Mouse (Mus musculus) midbrain, embryonic 11.5 days (tissue): ENCODE measurements around the gene Ccl3. TPM values are rescaled to one million over a fixed set of nuclear protein-coding genes. Genes with fewer than 3 reads are reported as not detected.

Experiments
- ATAC-seq: fragments of 200-750 bp; cut with Nextera tagmentation; 2 replicates; pipeline ENCODE4 v1.8.0; 2017; ENCODE audit warnings: moderate TSS enrichment, moderate library complexity; ENCODE audit not compliant: low FRiP score
- DNase-seq: peaks from one replicate; pipeline ENCODE4 v3.0.0; 2015; ENCODE audit warnings: low spot score; ENCODE audit errors: missing footprints
- H3K27ac ChIP-seq: fragments of 300-500 bp; sonication (generic); 2 replicates; pipeline ENCODE4 v1.5.1; 2014; ENCODE audit warnings: low read depth, low read length
- H3K27me3 ChIP-seq: fragments of 300-500 bp; sonication (generic); 2 replicates; pipeline ENCODE4 v1.6.1; 2014; ENCODE audit warnings: mild to moderate bottlenecking, low read length, moderate library complexity, mixed read lengths; ENCODE audit not compliant: control insufficient read depth, insufficient read depth
- H3K36me3 ChIP-seq: fragments of 300-500 bp; sonication (generic); 2 replicates; pipeline ENCODE4 v1.6.1; 2014; ENCODE audit warnings: mild to moderate bottlenecking, low read length, moderate library complexity, mixed read lengths; ENCODE audit not compliant: control insufficient read depth, insufficient read depth
- H3K4me1 ChIP-seq: fragments of 300-500 bp; sonication (generic); 2 replicates; pipeline ENCODE4 v1.6.1; 2014; ENCODE audit warnings: low read length; ENCODE audit not compliant: control insufficient read depth, insufficient read depth
- H3K4me2 ChIP-seq: fragments of 300-500 bp; sonication (generic); 2 replicates; pipeline ENCODE4 v1.6.1; 2014; ENCODE audit warnings: mild to moderate bottlenecking, moderate library complexity
- H3K4me3 ChIP-seq: fragments of 300-500 bp; sonication (generic); 2 replicates; pipeline ENCODE4 v1.5.1; 2014; ENCODE audit warnings: low read depth, low read length
- H3K9ac ChIP-seq: fragments of 300-500 bp; sonication (generic); 2 replicates; pipeline ENCODE4 v1.6.1; 2014; ENCODE audit warnings: low read length
- H3K9me3 ChIP-seq: fragments of 300-500 bp; sonication (generic); 2 replicates; pipeline ENCODE4 v1.6.1; 2016; ENCODE audit warnings: low read length; ENCODE audit not compliant: control insufficient read depth
- WGBS: fragments of 180-500 bp; shearing (Covaris S2); extraction: QIAGEN DNeasy Blood & Tissue Kit; methylation state at CpG from one replicate; pipeline ENCODE4 v1.1.7; 2014; 5-methylcytosine and 5-hydroxymethylcytosine counted together
- polyA plus RNA-seq: library from polyadenylated mRNA; unstranded; fragments of >200 nt; fragmentation: Nextera tagmentation; extraction: Ambion mirVana; gene quantifications from 2 replicates; pipeline ENCODE4 v1.2.1, GENCODE M21; 2014

Gene Ccl3
- polyA plus RNA-seq, 1 experiment from 2014 or later, result 0.79 TPM

- no peaks in the 10 kb centered on the region for H3K9me3 ChIP-seq
- no peaks in the 10 kb centered on the region for H3K27me3 ChIP-seq
- no peak overlapping the region for H3K4me2 ChIP-seq
- H3K4me1 ChIP-seq, result no peaks in the 10 kb centered on the region
- no peak overlapping the region for H3K27ac ChIP-seq
- H3K9ac ChIP-seq, result no peak overlapping the region
- no peaks in the 10 kb centered on the region for H3K36me3 ChIP-seq
- DNase-seq (no peak), ATAC-seq (no peak)
- H3K4me3 ChIP-seq, result no peak overlapping the region
- WGBS, result 95% methylated on average over 6 of the region's 6 CpGs
Measured at GRCm38 (mm10) chr11:83646356-83647149, 2.6 kb downstream of the Ccl3 start.

- Histone ChIP-seq H3K4me2 (no peak within 1 kb of the TSS), H3K27me3 (no peaks in the 10 kb centered on the region), H3K4me1 (no peaks in the 10 kb centered on the region), H3K4me3 (no peak within 1 kb of the TSS), H3K9ac (no peak within 1 kb of the TSS), H3K36me3 (no peaks in the 10 kb centered on the region), H3K27ac (no peak within 1 kb of the TSS), H3K9me3 (no peaks in the 10 kb centered on the region)
- DNase-seq, result no peak
- 91% methylated on average over 1 of the region's 1 CpGs for WGBS
- no peak for ATAC-seq
Measured at GRCm38 (mm10) chr11:83645521-83645920, 3.6 kb downstream of the Ccl3 start, which contains the start of gene Rpl9-ps1. TSS of gene Rpl9-ps1 (minus strand) at chr11:83645621.

GRCm38 (mm10) chr11:83641216-83641615 lies 7.9 kb downstream of the Ccl3 start:
- no peak for ATAC-seq
- WGBS, result 87% methylated on average over 2 of the region's 2 CpGs
- H3K9ac ChIP-seq, result no peak overlapping the region

DNA sequence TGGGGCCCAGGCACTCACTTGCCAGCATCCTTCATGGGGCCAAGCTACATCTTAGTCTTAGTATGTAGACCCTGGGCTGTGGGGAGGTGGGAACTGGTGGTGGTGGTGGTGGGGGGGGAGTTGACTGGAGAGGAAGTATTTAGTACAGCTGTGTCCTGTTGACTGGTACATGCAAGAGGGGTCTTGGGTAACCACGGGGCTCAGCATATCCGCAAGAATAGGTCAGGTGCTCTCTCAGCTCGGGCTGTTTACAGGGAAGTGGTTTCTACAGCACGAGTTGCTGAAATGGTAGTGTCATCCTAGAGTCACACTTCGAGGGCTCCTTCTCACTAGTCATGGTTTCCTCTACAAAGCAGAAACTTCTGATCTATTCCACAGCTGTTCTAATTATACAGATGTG lies 9.0 kb downstream of the Ccl3 start:
- Histone ChIP-seq H3K9ac (no peak overlapping the region), H3K9me3 (no peaks in the 10 kb centered on the region), H3K36me3 (no peaks in the 10 kb centered on the region), H3K4me1 (no peaks in the 10 kb centered on the region), H3K27ac (no peak overlapping the region), H3K4me2 (no peak overlapping the region), H3K27me3 (no peaks in the 10 kb centered on the region), H3K4me3 (no peak overlapping the region)
- WGBS, result 83% methylated on average over 5 of the region's 5 CpGs
- DNase-seq (no peak), ATAC-seq (no peak)

More at GRCm38 (mm10) chr11:83641216-83641615, 7.9 kb downstream of the Ccl3 start:
- Histone ChIP-seq H3K9me3 (no peaks in the 10 kb centered on the region), H3K4me2 (no peak overlapping the region), H3K4me1 (no peaks in the 10 kb centered on the region), H3K27me3 (no peaks in the 10 kb centered on the region), H3K4me3 (no peak overlapping the region), H3K27ac (no peak overlapping the region), H3K36me3 (no peaks in the 10 kb centered on the region)
- no peak for DNase-seq

DNA sequence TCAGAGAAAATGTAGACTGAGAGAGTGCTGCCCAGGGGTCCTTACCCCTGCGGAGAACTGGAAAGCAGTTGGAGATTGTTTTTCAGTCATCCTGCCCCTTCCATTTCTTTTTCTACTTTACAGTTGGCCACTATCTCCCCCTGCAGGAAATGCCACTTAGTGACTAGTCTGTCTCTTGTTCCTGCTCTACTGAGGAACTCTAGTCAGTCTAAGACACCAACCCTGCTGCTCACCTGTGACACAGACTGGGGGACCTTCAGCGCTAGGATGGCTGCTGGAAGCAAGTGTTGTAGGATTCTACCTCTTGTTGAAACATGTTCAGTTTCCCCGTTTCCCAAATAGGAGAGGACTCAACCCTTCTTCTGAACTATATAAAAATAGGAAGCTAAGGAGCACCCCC lies 9.6 kb downstream of the Ccl3 start:
- no peaks in the 10 kb centered on the region for H3K27me3 ChIP-seq
- H3K9ac ChIP-seq, result no peak overlapping the region
- H3K9me3 ChIP-seq, result no peaks in the 10 kb centered on the region
- 70% methylated on average over 3 of the region's 3 CpGs for WGBS
- H3K4me1 ChIP-seq, result no peaks in the 10 kb centered on the region
- no peak overlapping the region for H3K27ac ChIP-seq
- H3K4me2 ChIP-seq, result no peak overlapping the region
- H3K36me3 ChIP-seq, result no peaks in the 10 kb centered on the region
- no peak for ATAC-seq
- no peak for DNase-seq
- H3K4me3 ChIP-seq, result no peak overlapping the region

DNA sequence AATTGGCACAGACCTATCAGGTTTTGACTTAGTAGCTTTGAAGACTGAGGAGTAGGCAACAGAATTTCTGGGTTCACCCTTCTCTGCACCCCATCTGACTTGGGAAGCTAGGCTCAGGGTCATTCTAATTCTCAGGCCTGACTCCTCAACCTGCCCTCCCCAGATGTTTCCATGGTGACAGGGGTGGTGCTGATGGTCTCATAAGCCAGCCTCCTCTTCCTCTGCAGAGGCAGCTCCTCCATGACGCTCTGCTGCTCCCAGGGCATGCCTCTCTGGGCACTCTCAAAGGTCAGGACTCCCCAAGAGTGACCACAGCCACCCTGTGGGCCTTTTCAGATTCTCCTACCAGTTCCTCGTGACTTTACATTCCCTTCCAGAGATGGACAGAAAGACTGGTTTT lies 10.2 kb downstream of the Ccl3 start:
- no peak for ATAC-seq
- WGBS, result 32% methylated on average over 2 of the region's 2 CpGs
- Histone ChIP-seq H3K4me2 (no peak overlapping the region), H3K36me3 (no peaks in the 10 kb centered on the region), H3K4me3 (no peak overlapping the region), H3K27ac (no peak overlapping the region), H3K9me3 (no peaks in the 10 kb centered on the region), H3K4me1 (no peaks in the 10 kb centered on the region), H3K9ac (no peak overlapping the region), H3K27me3 (no peaks in the 10 kb centered on the region)
- DNase-seq, result no peak

GRCm38 (mm10) chr11:83636742-83637235 lies 12.4 kb downstream of the Ccl3 start:
- Histone ChIP-seq H3K27me3 (no peaks in the 10 kb centered on the region), H3K9ac (no peak overlapping the region), H3K9me3 (no peaks in the 10 kb centered on the region), H3K27ac (no peak overlapping the region), H3K4me1 (no peaks in the 10 kb centered on the region), H3K4me2 (no peak overlapping the region), H3K4me3 (no peak overlapping the region), H3K36me3 (no peaks in the 10 kb centered on the region)
- 77% methylated on average over 1 of the region's 1 CpGs for WGBS
- no peak for DNase-seq
- ATAC-seq, result no peak

- Histone ChIP-seq H3K27me3 (no peaks in the 10 kb centered on the region), H3K9ac (no peak overlapping the region), H3K27ac (no peak overlapping the region), H3K4me2 (no peak overlapping the region), H3K4me3 (no peak overlapping the region), H3K36me3 (no peaks in the 10 kb centered on the region), H3K9me3 (no peaks in the 10 kb centered on the region), H3K4me1 (no peaks in the 10 kb centered on the region)
- 88% methylated on average over 2 of the region's 2 CpGs for WGBS
- ATAC-seq, result no peak
- DNase-seq, result no peak
Measured at GRCm38 (mm10) chr11:83634898-83635297, 14.3 kb downstream of the Ccl3 start.

GRCm38 (mm10) chr11:83634425-83634824 lies 14.7 kb downstream of the Ccl3 start:
- 61% methylated on average over 4 of the region's 4 CpGs for WGBS
- Histone ChIP-seq H3K27ac (no peak overlapping the region), H3K9ac (no peak overlapping the region), H3K4me3 (no peak overlapping the region), H3K4me2 (no peak overlapping the region), H3K27me3 (no peaks in the 10 kb centered on the region), H3K36me3 (no peaks in the 10 kb centered on the region), H3K9me3 (no peaks in the 10 kb centered on the region), H3K4me1 (no peaks in the 10 kb centered on the region)
- ATAC-seq (no peak), DNase-seq (no peak)
